Mouse (Mus musculus) lung, postnatal 0 days (tissue): ENCODE data around the gene Etnk2.

Source experiments
- CTCF ChIP-seq: IDR thresholded peaks from 2 replicates; pipeline ENCODE4 v1.5.1; 2016; ENCODE audit warnings: antibody characterized with exemption, mild to moderate bottlenecking
- EP300 ChIP-seq: IDR thresholded peaks from 2 replicates; pipeline ENCODE4 v1.6.1; 2016; ENCODE audit warnings: antibody characterized with exemption, mild to moderate bottlenecking, control low read depth

- TF ChIP-seq CTCF = no peak
- TF ChIP-seq EP300 = no peak
Observed at GRCm38 (mm10) chr1:133332656-133333430, 30.5 kb upstream of the Etnk2 start.
